Mouse (Mus musculus): ENCODE data around the gene Pax5. TPM values are rescaled to one million over a fixed set of nuclear protein-coding genes. Genes with fewer than 3 reads are reported as not detected.

Pax5 gene
- polyA plus RNA-seq, 1 experiment from 2014 or later: 0.19 TPM

DNA sequence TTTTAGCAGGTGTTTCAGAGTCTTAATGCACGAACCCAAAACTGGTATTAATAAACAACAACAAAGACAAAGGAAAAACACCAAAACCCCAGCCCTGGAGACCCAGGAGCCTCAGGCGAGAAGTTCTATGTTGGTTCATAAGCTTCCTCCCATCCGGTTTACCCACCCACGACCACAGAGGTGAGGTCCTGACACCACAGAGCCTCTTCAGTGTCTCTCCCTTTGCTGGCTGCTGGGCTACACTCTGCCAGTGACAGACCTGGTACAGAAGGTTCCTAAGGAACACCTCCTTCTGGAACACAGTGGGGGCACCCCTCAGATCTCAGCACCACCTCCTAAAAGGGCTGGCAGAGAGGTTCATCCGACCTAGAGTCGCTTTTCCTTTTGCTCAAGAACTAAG, 216.5 kb downstream of the Pax5 start:
- Histone ChIP-seq H3K9ac (no peak overlapping the region), H3K4me2 (replicated peaks) (no peak overlapping the region), H3K9me3 (no peaks in the 10 kb centered on the region), H3K4me3 (no peak overlapping the region), H3K27ac (no peak overlapping the region), H3K27me3 (no peaks in the 10 kb centered on the region), H3K36me3 (no peaks in the 10 kb centered on the region), H3K4me1 (no peaks in the 10 kb centered on the region)
- ATAC-seq (ENCODE audit: insufficient number of reproducible peaks, insufficient read depth, low FRiP score, low TSS enrichment): no peak
- WGBS: 73% methylated on average over 6 of the region's 6 CpGs

DNA sequence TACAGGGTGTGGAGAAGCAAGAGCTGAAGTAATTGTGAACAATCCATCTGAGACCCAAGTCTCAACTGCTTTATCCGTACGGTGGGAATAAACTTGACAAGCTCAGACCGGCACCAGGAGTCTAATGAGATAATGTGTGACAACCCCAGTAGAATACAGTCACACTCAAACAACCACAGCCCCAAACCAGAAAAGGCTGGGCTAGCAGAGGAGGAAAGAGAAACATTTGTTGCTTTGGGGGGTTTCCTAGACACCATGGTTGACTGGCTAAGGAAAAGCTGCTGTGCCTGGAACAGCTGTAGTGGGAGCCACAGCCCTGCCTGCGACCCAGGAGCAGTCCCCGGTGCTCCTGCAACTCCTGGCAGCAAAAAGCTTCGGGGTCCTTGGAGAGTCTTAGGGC, 219.4 kb downstream of the Pax5 start:
- Histone ChIP-seq H3K27ac (no peak overlapping the region), H3K4me2 (replicated peaks) (no peak overlapping the region), H3K4me1 (no peaks in the 10 kb centered on the region), H3K9ac (no peak overlapping the region), H3K36me3 (no peaks in the 10 kb centered on the region), H3K4me3 (no peak overlapping the region), H3K27me3 (no peaks in the 10 kb centered on the region), H3K9me3 (no peaks in the 10 kb centered on the region)
- ATAC-seq (ENCODE audit: insufficient number of reproducible peaks, insufficient read depth, low FRiP score, low TSS enrichment): no peak
- WGBS: 75% methylated on average over 6 of the region's 6 CpGs

DNA sequence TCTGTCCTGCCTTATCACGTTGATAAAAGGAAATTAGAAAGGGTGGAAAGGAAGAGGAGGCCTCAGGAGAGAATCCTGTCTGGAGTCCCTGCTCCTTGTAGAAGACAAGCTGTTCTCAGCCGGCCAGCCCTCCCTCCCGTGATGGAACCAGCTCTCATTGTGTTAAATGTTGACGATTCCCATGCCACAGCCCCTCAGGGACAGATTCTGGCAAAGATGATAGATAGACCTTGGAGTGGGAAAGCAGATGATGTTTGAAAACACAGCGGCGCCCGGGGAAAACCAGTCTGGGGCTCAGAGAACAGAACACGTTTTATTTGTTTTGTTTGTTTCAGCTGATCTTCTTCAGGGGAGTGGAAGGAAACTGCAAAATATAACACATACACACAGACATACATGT, 221.6 kb downstream of the Pax5 start:
- Histone ChIP-seq H3K9ac (no peak overlapping the region), H3K4me2 (replicated peaks) (no peak overlapping the region), H3K27ac (no peak overlapping the region), H3K4me1 (no peaks in the 10 kb centered on the region), H3K9me3 (no peaks in the 10 kb centered on the region), H3K27me3 (no peaks in the 10 kb centered on the region), H3K36me3 (no peaks in the 10 kb centered on the region), H3K4me3 (no peak overlapping the region)
- ATAC-seq (ENCODE audit: insufficient number of reproducible peaks, insufficient read depth, low FRiP score, low TSS enrichment): no peak
- WGBS: 49% methylated on average over 8 of the region's 8 CpGs

DNA sequence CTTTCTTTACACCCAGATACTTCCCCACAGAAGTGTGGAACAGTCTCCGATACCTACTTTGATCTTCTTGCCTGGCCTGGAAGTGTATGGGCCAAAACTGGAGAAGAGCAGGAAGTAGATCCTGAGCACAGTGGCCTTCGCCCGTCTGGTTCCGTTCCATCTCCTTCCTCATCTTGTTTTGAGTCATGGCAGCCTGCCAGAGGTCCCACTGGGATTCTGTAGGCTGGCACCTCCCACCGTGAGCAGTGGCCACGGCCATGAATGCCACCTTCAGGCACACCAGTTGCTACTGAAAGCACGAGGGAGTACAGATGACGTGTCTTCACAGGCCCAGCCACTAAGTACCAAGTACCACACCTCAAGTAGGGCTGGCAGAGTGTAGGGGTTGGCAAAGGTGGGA, 222.1 kb downstream of the Pax5 start:
- Histone ChIP-seq H3K4me2 (replicated peaks) (no peak overlapping the region), H3K9me3 (no peaks in the 10 kb centered on the region), H3K9ac (no peak overlapping the region), H3K4me1 (no peaks in the 10 kb centered on the region), H3K36me3 (no peaks in the 10 kb centered on the region), H3K27ac (no peak overlapping the region), H3K27me3 (no peaks in the 10 kb centered on the region), H3K4me3 (no peak overlapping the region)
- WGBS: 75% methylated on average over 8 of the region's 8 CpGs
- ATAC-seq (ENCODE audit: insufficient number of reproducible peaks, insufficient read depth, low FRiP score, low TSS enrichment): no peak

DNA sequence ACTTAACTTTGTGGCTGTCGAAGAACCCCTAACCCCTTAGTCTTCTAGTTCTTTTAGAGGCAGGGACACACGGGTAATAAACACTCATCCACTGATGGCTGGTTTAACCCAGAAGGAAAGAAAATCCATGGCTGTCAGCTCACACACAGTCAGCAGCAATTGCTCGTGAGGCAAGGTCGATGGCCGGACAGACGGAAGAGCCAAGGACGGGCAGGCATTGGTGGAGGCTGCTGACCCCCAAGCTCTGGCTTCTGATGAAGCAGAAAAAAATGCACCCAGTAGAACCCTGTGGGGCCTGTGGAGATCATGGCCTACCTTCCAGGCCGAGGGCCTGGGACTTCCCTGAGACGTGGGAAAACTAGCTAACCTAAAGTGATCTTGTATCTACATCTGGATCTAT, 227.4 kb downstream of the Pax5 start:
- Histone ChIP-seq H3K27ac (no peak overlapping the region), H3K4me3 (no peak overlapping the region), H3K36me3 (no peaks in the 10 kb centered on the region), H3K4me2 (replicated peaks) (no peak overlapping the region), H3K4me1 (no peaks in the 10 kb centered on the region), H3K27me3 (no peaks in the 10 kb centered on the region), H3K9me3 (no peaks in the 10 kb centered on the region), H3K9ac (no peak overlapping the region)
- ATAC-seq (ENCODE audit: insufficient number of reproducible peaks, insufficient read depth, low FRiP score, low TSS enrichment): no peak
- WGBS: 88% methylated on average over 9 of the region's 9 CpGs

DNA sequence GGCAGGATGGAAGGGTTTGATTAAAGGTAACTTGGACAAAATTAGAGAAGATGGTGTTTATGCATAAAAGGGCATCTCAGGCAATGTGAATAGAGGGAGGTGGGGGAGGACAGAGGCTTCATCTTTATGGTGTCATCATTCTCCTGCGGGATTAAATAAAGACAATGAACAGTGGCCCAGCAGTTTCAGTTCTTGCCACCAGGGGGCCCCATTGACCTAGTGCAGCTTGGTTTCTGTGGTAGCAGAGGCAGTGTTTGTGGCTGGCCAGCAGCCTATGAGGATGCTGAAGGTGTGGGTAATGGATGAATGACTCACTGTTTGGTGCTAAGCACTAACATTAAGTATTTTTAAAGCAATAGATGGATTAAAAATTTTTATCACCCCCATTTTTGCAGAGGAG, 230.5 kb downstream of the Pax5 start:
- 84% methylated on average over 1 of the region's 1 CpGs for WGBS
- no peak for ATAC-seq (ENCODE audit: insufficient number of reproducible peaks, insufficient read depth, low FRiP score, low TSS enrichment)

More for the DNA sequence above, 230.5 kb downstream of the Pax5 start:
- no peak overlapping the region for H3K27ac ChIP-seq
- H3K9me3 ChIP-seq: no peaks in the 10 kb centered on the region
- H3K4me1 ChIP-seq: no peaks in the 10 kb centered on the region
- H3K4me3 ChIP-seq: no peak overlapping the region
- H3K36me3 ChIP-seq: no peaks in the 10 kb centered on the region
- H3K27me3 ChIP-seq: no peaks in the 10 kb centered on the region
- H3K9ac ChIP-seq: no peak overlapping the region
- no peak overlapping the region for H3K4me2 ChIP-seq (replicated peaks)

Small RNA genes within 50 kb of the gene (microRNA-seq; reads per million reads assigned to microRNA genes)
- gene Mir5120: not detected

Other genes with a start within 250 kb of the Pax5 start
- gene Zcchc7, start 45.4 kb upstream of the Pax5 start, polyA plus RNA-seq (2016; fragmentation: Nextera tagmentation; extraction: Ambion mirVana): 33.2 and 37.8 TPM in 2 replicates

Measured in embryonic facial prominence, embryonic 12.5 days (tissue).